Mouse (Mus musculus): Measurements from ENCODE around the gene Lmf1. TPM values are rescaled to one million over a fixed set of nuclear protein-coding genes. Genes with fewer than 3 reads are reported as not detected.

Lmf1 gene
- polyA plus RNA-seq, 1 experiment from 2014 or later: 13.4 TPM

DNA sequence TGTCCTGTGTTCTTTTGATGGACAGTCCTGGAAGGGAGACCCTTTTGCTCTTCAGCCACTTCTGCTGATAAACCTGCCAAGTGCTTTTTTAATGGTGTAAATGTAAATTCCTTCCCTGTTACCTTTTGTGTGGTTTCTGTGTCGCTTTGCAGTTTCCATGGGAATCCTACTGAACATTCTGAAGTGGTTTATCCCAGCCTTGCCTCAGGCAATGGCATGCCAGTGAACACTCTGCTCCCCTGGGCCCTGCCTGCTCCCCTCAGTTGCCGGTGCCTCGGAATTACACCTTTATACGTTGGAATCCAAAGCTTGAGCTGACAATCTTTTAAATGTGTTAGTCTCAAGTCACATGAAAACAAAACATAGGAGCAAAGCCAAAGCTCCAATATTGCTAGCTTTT lies 62.1 kb downstream of the Lmf1 start:
- no peak overlapping the region for H3K4me2 ChIP-seq (ENCODE audit: low read depth, low read length)
- 73% methylated on average over 4 of the region's 4 CpGs for WGBS (ENCODE audit: insufficient replicate concordance)
- no peaks in the 10 kb centered on the region for H3K4me1 ChIP-seq (ENCODE audit: control insufficient read depth, low read depth, low read length)
- ATAC-seq (ENCODE audit: low read depth): no peak
- H3K27me3 ChIP-seq (ENCODE audit: control insufficient read depth, insufficient read depth, low read depth, low read length): no peaks in the 10 kb centered on the region
- no peaks in the 10 kb centered on the region for H3K36me3 ChIP-seq (ENCODE audit: control insufficient read depth, insufficient read depth)
- H3K9me3 ChIP-seq (replicated peaks; ENCODE audit: control insufficient read depth, low read length): no peaks in the 10 kb centered on the region
- H3K4me3 ChIP-seq (ENCODE audit: low read depth, low read length): no peak overlapping the region
- H3K9ac ChIP-seq (ENCODE audit: low read depth, low read length): no peak overlapping the region
- no peak overlapping the region for H3K27ac ChIP-seq (ENCODE audit: low read length)

DNA sequence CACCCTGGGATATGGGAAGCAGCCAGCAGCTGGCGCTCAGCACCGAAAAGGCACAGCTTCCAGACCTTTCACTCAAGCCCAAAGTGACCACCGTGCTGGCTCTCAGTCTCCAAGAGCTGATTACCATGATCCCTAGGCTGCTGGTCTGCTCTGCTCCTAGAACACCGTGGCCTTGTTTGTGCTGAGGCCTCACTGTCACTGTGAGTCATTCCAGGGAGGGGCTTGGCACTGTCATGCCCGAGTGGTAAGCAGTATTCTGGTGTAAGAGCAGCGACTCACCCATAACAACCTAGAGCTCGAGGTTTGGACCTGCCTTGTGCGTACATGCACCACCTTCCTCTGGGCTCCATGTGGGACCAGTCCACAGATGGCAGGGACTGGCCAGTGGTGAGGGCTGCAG lies 63.1 kb downstream of the Lmf1 start:
- no peak for ATAC-seq (ENCODE audit: low read depth)
- no peaks in the 10 kb centered on the region for H3K9me3 ChIP-seq (replicated peaks; ENCODE audit: control insufficient read depth, low read length)
- no peak overlapping the region for H3K27ac ChIP-seq (ENCODE audit: low read length)
- H3K9ac ChIP-seq (ENCODE audit: low read depth, low read length): no peak overlapping the region
- no peaks in the 10 kb centered on the region for H3K36me3 ChIP-seq (ENCODE audit: control insufficient read depth, insufficient read depth)
- H3K4me3 ChIP-seq (ENCODE audit: low read depth, low read length): no peak overlapping the region
- no peaks in the 10 kb centered on the region for H3K4me1 ChIP-seq (ENCODE audit: control insufficient read depth, low read depth, low read length)
- no peak overlapping the region for H3K4me2 ChIP-seq (ENCODE audit: low read depth, low read length)
- no peaks in the 10 kb centered on the region for H3K27me3 ChIP-seq (ENCODE audit: control insufficient read depth, insufficient read depth, low read depth, low read length)
- 63% methylated on average over 8 of the region's 8 CpGs for WGBS (ENCODE audit: insufficient replicate concordance)

DNA sequence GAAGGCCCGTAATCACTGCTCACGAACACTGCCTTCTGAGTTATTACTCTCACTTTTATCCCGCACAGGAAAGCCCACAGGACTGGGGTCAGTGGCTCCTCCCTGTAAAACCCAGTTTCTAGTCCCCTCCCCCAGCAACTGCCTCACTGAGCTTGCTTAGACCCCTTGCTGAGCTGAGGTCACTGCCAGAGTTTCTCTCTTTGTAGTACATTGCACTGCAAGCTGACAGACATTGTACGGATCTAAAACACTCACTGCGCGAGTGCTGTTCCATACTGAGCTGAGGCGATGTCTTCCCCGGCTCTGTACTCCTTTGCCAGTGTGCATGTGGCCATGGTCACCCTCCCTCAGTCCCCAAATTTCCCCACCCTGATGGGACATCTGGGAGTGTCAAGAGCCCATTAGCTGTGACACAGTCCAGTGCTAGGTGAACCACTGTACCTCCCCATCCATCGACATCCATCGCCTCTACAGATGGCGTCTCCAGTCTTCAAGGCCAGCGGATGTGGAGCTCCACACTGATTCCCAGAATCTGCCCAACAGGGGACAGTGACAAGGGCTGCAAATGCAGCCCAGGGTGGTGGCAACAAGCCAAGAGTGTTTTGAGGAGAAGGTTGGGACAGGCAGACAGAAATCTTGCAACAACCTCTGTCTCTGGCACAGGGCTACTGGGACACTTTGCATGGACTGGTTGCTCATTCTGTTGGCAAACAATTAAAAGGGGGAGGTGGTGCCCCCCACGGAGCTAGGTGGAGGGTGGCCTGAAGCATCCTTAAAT lies 64.8 kb downstream of the Lmf1 start:
- H3K4me2 ChIP-seq (ENCODE audit: low read depth, low read length): no peak overlapping the region
- no peaks in the 10 kb centered on the region for H3K9me3 ChIP-seq (replicated peaks; ENCODE audit: control insufficient read depth, low read length)
- H3K4me3 ChIP-seq (ENCODE audit: low read depth, low read length): no peak overlapping the region
- ATAC-seq (ENCODE audit: low read depth): no peak
- H3K36me3 ChIP-seq (ENCODE audit: control insufficient read depth, insufficient read depth): no peaks in the 10 kb centered on the region
- no peak overlapping the region for H3K27ac ChIP-seq (ENCODE audit: low read length)
- no peaks in the 10 kb centered on the region for H3K4me1 ChIP-seq (ENCODE audit: control insufficient read depth, low read depth, low read length)
- H3K9ac ChIP-seq (ENCODE audit: low read depth, low read length): no peak overlapping the region
- 78% methylated on average over 13 of the region's 13 CpGs for WGBS (ENCODE audit: insufficient replicate concordance)
- no peaks in the 10 kb centered on the region for H3K27me3 ChIP-seq (ENCODE audit: control insufficient read depth, insufficient read depth, low read depth, low read length)

DNA sequence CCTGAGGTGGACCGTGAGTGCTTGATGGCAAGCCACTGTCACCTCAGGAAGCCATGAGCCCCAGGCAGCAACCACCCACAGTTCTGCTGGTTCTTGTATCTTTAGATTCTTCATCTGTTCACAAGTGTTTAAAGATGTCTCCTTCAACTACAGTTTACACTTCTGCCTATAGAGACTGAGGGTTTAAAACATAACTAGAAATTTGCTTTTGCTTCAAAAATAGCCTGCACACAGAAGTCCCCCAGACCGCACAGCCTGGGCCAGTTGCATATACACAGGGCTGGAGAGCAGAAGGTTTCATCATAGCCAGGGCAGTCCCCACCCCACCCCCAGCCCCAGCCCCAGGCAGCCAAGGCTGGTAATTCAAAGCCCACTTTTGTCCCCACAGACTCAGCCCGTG lies 65.9 kb downstream of the Lmf1 start:
- WGBS (ENCODE audit: insufficient replicate concordance): 77% methylated on average over 3 of the region's 3 CpGs
- H3K9ac ChIP-seq (ENCODE audit: low read depth, low read length): no peak overlapping the region
- H3K4me1 ChIP-seq (ENCODE audit: control insufficient read depth, low read depth, low read length): no peaks in the 10 kb centered on the region
- no peaks in the 10 kb centered on the region for H3K9me3 ChIP-seq (replicated peaks; ENCODE audit: control insufficient read depth, low read length)
- no peak overlapping the region for H3K4me3 ChIP-seq (ENCODE audit: low read depth, low read length)
- H3K4me2 ChIP-seq (ENCODE audit: low read depth, low read length): no peak overlapping the region
- no peak for ATAC-seq (ENCODE audit: low read depth)
- H3K27me3 ChIP-seq (ENCODE audit: control insufficient read depth, insufficient read depth, low read depth, low read length): no peaks in the 10 kb centered on the region
- H3K27ac ChIP-seq (ENCODE audit: low read length): no peak overlapping the region
- H3K36me3 ChIP-seq (ENCODE audit: control insufficient read depth, insufficient read depth): no peaks in the 10 kb centered on the region

DNA sequence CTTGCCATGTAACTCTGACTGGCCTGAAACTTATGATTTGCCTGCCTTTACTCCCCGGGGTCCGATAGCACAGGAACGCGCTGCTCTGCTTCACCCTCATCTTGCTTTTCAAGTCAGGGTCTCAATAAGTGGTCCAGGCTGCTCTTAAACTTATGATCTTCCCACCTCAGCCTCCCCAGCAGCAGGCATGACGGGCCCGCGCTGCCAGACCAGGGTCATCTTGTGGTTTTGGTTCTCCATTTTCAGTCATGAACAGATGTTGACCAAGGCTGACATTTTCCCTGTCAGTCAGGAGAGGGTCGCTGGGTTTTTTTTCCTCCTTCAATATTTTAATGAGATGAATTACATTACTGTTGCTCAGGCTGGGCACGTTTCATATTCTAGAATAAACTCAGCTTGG lies 66.8 kb downstream of the Lmf1 start:
- Histone ChIP-seq H3K4me2 (ENCODE audit: low read depth, low read length) (no peak overlapping the region), H3K4me1 (ENCODE audit: control insufficient read depth, low read depth, low read length) (no peaks in the 10 kb centered on the region), H3K9ac (ENCODE audit: low read depth, low read length) (no peak overlapping the region), H3K36me3 (ENCODE audit: control insufficient read depth, insufficient read depth) (no peaks in the 10 kb centered on the region), H3K27me3 (ENCODE audit: control insufficient read depth, insufficient read depth, low read depth, low read length) (no peaks in the 10 kb centered on the region), H3K9me3 (replicated peaks; ENCODE audit: control insufficient read depth, low read length) (no peaks in the 10 kb centered on the region), H3K27ac (ENCODE audit: low read length) (no peak overlapping the region), H3K4me3 (ENCODE audit: low read depth, low read length) (no peak overlapping the region)
- WGBS (ENCODE audit: insufficient replicate concordance): 67% methylated on average over 9 of the region's 9 CpGs
- ATAC-seq (ENCODE audit: low read depth): no peak

DNA sequence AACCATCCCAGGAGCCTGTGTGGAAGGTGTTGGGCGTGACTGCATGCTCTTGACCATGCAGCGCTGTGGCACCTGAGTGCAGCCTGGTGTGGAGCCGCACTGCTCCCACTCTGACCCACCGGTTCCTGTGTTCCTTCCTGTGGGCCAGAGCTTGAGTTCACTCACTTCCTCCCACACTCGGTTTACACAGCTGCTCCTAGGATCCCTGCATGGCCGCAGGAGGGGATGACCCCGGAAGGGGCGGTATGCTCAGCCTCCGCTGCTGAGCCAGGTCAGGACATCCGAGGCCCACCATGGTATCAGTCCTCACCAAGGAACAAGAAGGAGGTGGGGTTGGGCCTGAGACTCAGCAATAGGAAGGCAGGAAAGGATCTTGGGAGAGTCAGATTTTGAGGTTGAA lies 69.0 kb downstream of the Lmf1 start:
- H3K4me3 ChIP-seq (ENCODE audit: low read depth, low read length): no peak overlapping the region
- no peak overlapping the region for H3K9ac ChIP-seq (ENCODE audit: low read depth, low read length)
- H3K9me3 ChIP-seq (replicated peaks; ENCODE audit: control insufficient read depth, low read length): no peaks in the 10 kb centered on the region
- H3K36me3 ChIP-seq (ENCODE audit: control insufficient read depth, insufficient read depth): no peaks in the 10 kb centered on the region
- H3K4me1 ChIP-seq (ENCODE audit: control insufficient read depth, low read depth, low read length): no peaks in the 10 kb centered on the region
- no peak overlapping the region for H3K27ac ChIP-seq (ENCODE audit: low read length)
- no peak overlapping the region for H3K4me2 ChIP-seq (ENCODE audit: low read depth, low read length)
- no peaks in the 10 kb centered on the region for H3K27me3 ChIP-seq (ENCODE audit: control insufficient read depth, insufficient read depth, low read depth, low read length)
- WGBS (ENCODE audit: insufficient replicate concordance): 69% methylated on average over 10 of the region's 10 CpGs
- ATAC-seq (ENCODE audit: low read depth): no peak

DNA sequence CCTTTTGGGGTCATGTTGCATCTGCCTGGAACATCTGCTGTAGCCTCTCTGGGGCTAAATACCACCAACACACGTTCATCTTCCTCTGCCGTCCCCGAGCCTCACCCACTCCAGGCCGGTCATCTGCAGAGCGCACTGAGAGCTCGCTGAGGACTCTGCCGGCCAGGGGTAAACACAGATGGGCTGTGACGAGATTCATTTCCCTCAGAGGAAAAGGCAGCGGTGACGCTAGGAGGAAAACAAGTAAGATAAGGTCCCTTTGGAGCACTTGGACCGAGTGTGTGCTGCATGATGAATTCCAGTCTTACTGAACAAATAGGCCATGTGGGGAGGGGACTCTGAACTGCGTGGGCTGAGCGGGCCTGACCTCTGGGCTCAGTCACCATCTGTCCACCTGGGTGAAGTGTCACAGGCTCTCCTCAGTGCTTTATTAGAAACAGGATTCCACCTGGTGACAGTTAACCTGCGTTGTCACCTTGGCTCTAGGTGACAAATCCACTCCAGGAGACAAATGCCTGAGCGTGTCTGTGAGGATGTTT lies 69.9 kb downstream of the Lmf1 start:
- H3K9me3 ChIP-seq (replicated peaks; ENCODE audit: control insufficient read depth, low read length): no peaks in the 10 kb centered on the region
- no peaks in the 10 kb centered on the region for H3K36me3 ChIP-seq (ENCODE audit: control insufficient read depth, insufficient read depth)
- no peak overlapping the region for H3K9ac ChIP-seq (ENCODE audit: low read depth, low read length)
- 61% methylated on average over 15 of the region's 15 CpGs for WGBS (ENCODE audit: insufficient replicate concordance)
- H3K4me3 ChIP-seq (ENCODE audit: low read depth, low read length): no peak overlapping the region
- H3K27ac ChIP-seq (ENCODE audit: low read length): no peak overlapping the region
- no peak overlapping the region for H3K4me2 ChIP-seq (ENCODE audit: low read depth, low read length)
- peak; percentile 82 for ATAC-seq (ENCODE audit: low read depth)
- H3K27me3 ChIP-seq (ENCODE audit: control insufficient read depth, insufficient read depth, low read depth, low read length): no peaks in the 10 kb centered on the region
- no peaks in the 10 kb centered on the region for H3K4me1 ChIP-seq (ENCODE audit: control insufficient read depth, low read depth, low read length)

DNA sequence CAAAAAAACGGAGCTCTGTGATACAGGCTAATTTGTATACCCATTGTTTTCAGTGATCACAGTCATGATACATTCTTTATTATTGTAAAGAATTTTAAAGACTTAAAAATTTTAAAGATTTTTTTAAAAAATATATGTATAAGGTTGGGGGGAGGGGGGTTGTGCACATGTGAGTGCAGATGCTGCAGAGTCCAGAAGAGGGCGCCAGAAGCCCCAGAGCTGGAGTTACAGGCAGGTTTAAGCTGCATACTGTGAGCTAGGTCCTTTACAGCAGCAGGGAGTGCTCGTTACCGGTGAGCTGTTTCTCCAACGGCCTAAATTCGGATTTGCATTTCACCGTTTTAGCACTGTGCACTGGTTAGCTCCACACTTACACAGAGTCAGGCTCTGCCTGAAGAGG lies 71.8 kb downstream of the Lmf1 start:
- H3K4me1 ChIP-seq (ENCODE audit: control insufficient read depth, low read depth, low read length): no peaks in the 10 kb centered on the region
- H3K27ac ChIP-seq (ENCODE audit: low read length): no peak overlapping the region
- WGBS (ENCODE audit: insufficient replicate concordance): 70% methylated on average over 7 of the region's 7 CpGs
- no peak overlapping the region for H3K9ac ChIP-seq (ENCODE audit: low read depth, low read length)
- H3K9me3 ChIP-seq (replicated peaks; ENCODE audit: control insufficient read depth, low read length): no peaks in the 10 kb centered on the region
- H3K4me3 ChIP-seq (ENCODE audit: low read depth, low read length): no peak overlapping the region
- H3K4me2 ChIP-seq (ENCODE audit: low read depth, low read length): no peak overlapping the region
- no peak for ATAC-seq (ENCODE audit: low read depth)
- H3K27me3 ChIP-seq (ENCODE audit: control insufficient read depth, insufficient read depth, low read depth, low read length): no peaks in the 10 kb centered on the region
- H3K36me3 ChIP-seq (ENCODE audit: control insufficient read depth, insufficient read depth): no peaks in the 10 kb centered on the region

DNA sequence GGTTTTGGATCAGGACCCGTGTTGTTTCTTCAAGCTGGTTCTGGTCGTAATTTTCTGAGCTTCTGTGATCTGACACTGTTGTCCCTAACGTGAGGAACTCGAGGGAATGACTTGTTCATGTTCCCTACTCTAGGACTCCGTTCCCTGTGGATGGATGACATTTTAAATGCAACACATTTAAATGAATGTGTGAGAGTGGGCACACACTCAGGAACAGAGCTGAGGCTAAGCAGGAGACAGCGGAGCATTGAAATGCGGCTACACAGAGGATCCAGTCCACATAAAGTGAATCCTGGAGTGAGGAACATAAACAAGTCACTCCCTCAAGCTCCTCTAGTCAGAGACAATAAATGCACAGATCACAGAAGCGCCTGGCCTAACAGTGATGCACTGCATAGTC lies 73.4 kb downstream of the Lmf1 start:
- 66% methylated on average over 8 of the region's 8 CpGs for WGBS (ENCODE audit: insufficient replicate concordance)
- no peak for ATAC-seq (ENCODE audit: low read depth)
- Histone ChIP-seq H3K9me3 (replicated peaks; ENCODE audit: control insufficient read depth, low read length) (no peaks in the 10 kb centered on the region), H3K4me3 (ENCODE audit: low read depth, low read length) (no peak overlapping the region), H3K4me1 (ENCODE audit: control insufficient read depth, low read depth, low read length) (no peaks in the 10 kb centered on the region), H3K27ac (ENCODE audit: low read length) (no peak overlapping the region), H3K9ac (ENCODE audit: low read depth, low read length) (no peak overlapping the region), H3K36me3 (ENCODE audit: control insufficient read depth, insufficient read depth) (no peaks in the 10 kb centered on the region), H3K27me3 (ENCODE audit: control insufficient read depth, insufficient read depth, low read depth, low read length) (no peaks in the 10 kb centered on the region), H3K4me2 (ENCODE audit: low read depth, low read length) (no peak overlapping the region)

Measured in liver, embryonic 16.5 days (tissue).